Comparison of ENCODE assay signal across 11 mouse cellular contexts in genomic region chr15:12284794-12285534, GRCm38 (mm10). TPM values are rescaled to one million over a fixed set of nuclear protein-coding genes. Genes with fewer than 3 reads are reported as not detected.
DNase-seq lines count a peak whose midpoint lies in the region; ATAC-seq and TF ChIP-seq lines count a peak whose summit lies in the region.
"Had no signal": no experiment of that assay in that cellular context is flagged by ENCODE, and none has a peak within 500 bp of the region (broad histone marks: within the 10 kb centered on the region; RNA-seq: fewer than 3 reads in every experiment).

No protein-coding gene starts in this region.

- ATAC-seq in embryonic facial prominence, embryonic 13.5 days (ENCODE audit: insufficient number of reproducible peaks, insufficient read depth, low FRiP score, low TSS enrichment, low read depth): peak; percentile 65
- no peak for ATAC-seq in limb, embryonic 12.5 days (ENCODE audit: insufficient number of reproducible peaks, insufficient read depth, low FRiP score, low TSS enrichment, low read depth)
- ATAC-seq in limb, embryonic 14.5 days (ENCODE audit: low FRiP score, low read depth): peak; percentile 63; the same call in 1 of the 2 replicates
- ATAC-seq in kidney, embryonic 16.5 days (ENCODE audit: low FRiP score, low TSS enrichment): no peak
- ATAC-seq: forebrain, embryonic 15.5 days had no signal

- peaks cover 4% of the 10 kb centered on the region; the same call in 1 of the 2 replicates for H3K4me1 ChIP-seq in embryonic facial prominence, embryonic 13.5 days
- H3K4me1 ChIP-seq in embryonic facial prominence, embryonic 10.5 days: no peaks in the 10 kb centered on the region
- H3K4me1 ChIP-seq in limb, embryonic 12.5 days (replicated peaks): no peaks in the 10 kb centered on the region
- no peaks in the 10 kb centered on the region for H3K4me1 ChIP-seq in limb, embryonic 10.5 days
- no peaks in the 10 kb centered on the region for H3K4me1 ChIP-seq in limb, embryonic 14.5 days (ENCODE audit: control insufficient read depth, insufficient read depth, low read length)
- no peaks in the 10 kb centered on the region for H3K4me1 ChIP-seq in kidney, embryonic 16.5 days (ENCODE audit: insufficient read depth, low read length)
- H3K4me1 ChIP-seq in forebrain, embryonic 10.5 days: no peaks in the 10 kb centered on the region
- H3K4me1 ChIP-seq: forebrain, embryonic 15.5 days; hindbrain, embryonic 15.5 days had no signal

- H3K4me2 ChIP-seq in embryonic facial prominence, embryonic 13.5 days: no peak overlapping the region
- no peak overlapping the region for H3K4me2 ChIP-seq in limb, embryonic 12.5 days
- H3K4me2 ChIP-seq in limb, embryonic 14.5 days (replicated peaks; ENCODE audit: low read depth, low read length, severe bottlenecking): no peak overlapping the region
- H3K4me2 ChIP-seq in kidney, embryonic 16.5 days (replicated peaks; ENCODE audit: low read depth, low read length): no peak overlapping the region
- H3K4me2 ChIP-seq: forebrain, embryonic 15.5 days; hindbrain, embryonic 15.5 days had no signal

- 71% methylated on average over 6 of the region's 6 CpGs for WGBS in embryonic facial prominence, embryonic 13.5 days
- 83% methylated on average over 6 of the region's 6 CpGs for WGBS in embryonic facial prominence, embryonic 10.5 days
- WGBS in limb, embryonic 12.5 days: 79% methylated on average over 6 of the region's 6 CpGs
- 85% methylated on average over 6 of the region's 6 CpGs for WGBS in limb, embryonic 10.5 days
- WGBS in limb, embryonic 14.5 days: 73% methylated on average over 6 of the region's 6 CpGs
- WGBS in kidney, embryonic 16.5 days: 79% methylated on average over 6 of the region's 6 CpGs
- WGBS in forebrain, embryonic 10.5 days: 87% methylated on average over 6 of the region's 6 CpGs

- H3K27me3 ChIP-seq in embryonic facial prominence, embryonic 13.5 days: no peaks in the 10 kb centered on the region
- H3K27me3 ChIP-seq in embryonic facial prominence, embryonic 10.5 days (replicated peaks; ENCODE audit: low read depth, poor library complexity, severe bottlenecking): no peaks in the 10 kb centered on the region
- no peaks in the 10 kb centered on the region for H3K27me3 ChIP-seq in limb, embryonic 12.5 days
- H3K27me3 ChIP-seq in limb, embryonic 10.5 days (ENCODE audit: low read depth, poor library complexity, severe bottlenecking): no peaks in the 10 kb centered on the region
- H3K27me3 ChIP-seq in limb, embryonic 14.5 days (ENCODE audit: control insufficient read depth, insufficient read depth, low read length): no peaks in the 10 kb centered on the region
- H3K27me3 ChIP-seq in kidney, embryonic 16.5 days (ENCODE audit: insufficient read depth, low read length): no peaks in the 10 kb centered on the region
- no peaks in the 10 kb centered on the region for H3K27me3 ChIP-seq in forebrain, embryonic 10.5 days (ENCODE audit: poor library complexity, severe bottlenecking)
- H3K27me3 ChIP-seq: forebrain, embryonic 15.5 days; hindbrain, embryonic 15.5 days had no signal

- no peak overlapping the region for H3K4me3 ChIP-seq in embryonic facial prominence, embryonic 13.5 days
- no peak overlapping the region for H3K4me3 ChIP-seq in embryonic facial prominence, embryonic 10.5 days
- no peak overlapping the region for H3K4me3 ChIP-seq in limb, embryonic 12.5 days (replicated peaks)
- H3K4me3 ChIP-seq in limb, embryonic 10.5 days: no peak overlapping the region
- no peak overlapping the region for H3K4me3 ChIP-seq in limb, embryonic 14.5 days (replicated peaks; ENCODE audit: low read length)
- H3K4me3 ChIP-seq in kidney, embryonic 16.5 days (ENCODE audit: low read length): no peak overlapping the region
- H3K4me3 ChIP-seq in forebrain, embryonic 10.5 days: no peak overlapping the region
- H3K4me3 ChIP-seq: forebrain, embryonic 15.5 days; hindbrain, embryonic 15.5 days had no signal

- peak overlapping the region; percentile 22; the same call in 1 of the 2 replicates for H3K27ac ChIP-seq in embryonic facial prominence, embryonic 13.5 days
- H3K27ac ChIP-seq in embryonic facial prominence, embryonic 10.5 days (replicated peaks): no peak overlapping the region
- H3K27ac ChIP-seq in limb, embryonic 12.5 days: 0 out of 2 replicates have a peak overlapping the region, but pooled peaks have one; percentile 50
- H3K27ac ChIP-seq in limb, embryonic 10.5 days: no peak overlapping the region
- peak overlapping the region; percentile 49 for H3K27ac ChIP-seq in limb, embryonic 14.5 days (replicated peaks; ENCODE audit: low read depth, low read length)
- H3K27ac ChIP-seq in kidney, embryonic 16.5 days (ENCODE audit: low read length): no peak overlapping the region
- no peak overlapping the region for H3K27ac ChIP-seq in forebrain, embryonic 10.5 days
- H3K27ac ChIP-seq: forebrain, embryonic 15.5 days; hindbrain, embryonic 15.5 days had no signal

- DNase-seq in embryonic facial prominence, embryonic 10.5 days (ENCODE audit: low spot score): no peak
- DNase-seq in limb, embryonic 10.5 days (ENCODE audit: low spot score): no peak
- DNase-seq in limb, embryonic 14.5 days (ENCODE audit: low spot score): no peak
- peak; percentile 45 for DNase-seq in thymus, postnatal 0 days (ENCODE audit: low spot score)
- no peak for DNase-seq in forebrain, embryonic 10.5 days (ENCODE audit: extremely low spot score, low spot score)
- DNase-seq: cerebellum, adult 2 months had no signal

- H3K36me3 ChIP-seq in embryonic facial prominence, embryonic 13.5 days: no peaks in the 10 kb centered on the region
- H3K36me3 ChIP-seq in embryonic facial prominence, embryonic 10.5 days (replicated peaks): no peaks in the 10 kb centered on the region
- no peaks in the 10 kb centered on the region for H3K36me3 ChIP-seq in limb, embryonic 12.5 days
- H3K36me3 ChIP-seq in limb, embryonic 10.5 days: no peaks in the 10 kb centered on the region
- H3K36me3 ChIP-seq in limb, embryonic 14.5 days (ENCODE audit: control insufficient read depth, insufficient read depth, low read length): no peaks in the 10 kb centered on the region
- no peaks in the 10 kb centered on the region for H3K36me3 ChIP-seq in kidney, embryonic 16.5 days (ENCODE audit: insufficient read depth, low read length)
- H3K36me3 ChIP-seq in forebrain, embryonic 10.5 days (replicated peaks): no peaks in the 10 kb centered on the region
- H3K36me3 ChIP-seq: forebrain, embryonic 15.5 days; hindbrain, embryonic 15.5 days had no signal

- TF ChIP-seq POLR2A in limb, embryonic 14.5 days (IDR thresholded peaks at IDR 0.05; ENCODE audit: borderline replicate concordance, extremely low read depth, insufficient read depth, insufficient read length): no peak

- no peak overlapping the region for H3K9ac ChIP-seq in embryonic facial prominence, embryonic 13.5 days
- no peak overlapping the region for H3K9ac ChIP-seq in limb, embryonic 12.5 days (replicated peaks)
- no peak overlapping the region for H3K9ac ChIP-seq in limb, embryonic 14.5 days (ENCODE audit: low read depth, low read length, severe bottlenecking)
- no peak overlapping the region for H3K9ac ChIP-seq in kidney, embryonic 16.5 days (replicated peaks; ENCODE audit: low read length)
- H3K9ac ChIP-seq: forebrain, embryonic 15.5 days; hindbrain, embryonic 15.5 days had no signal

- H3K9me3 ChIP-seq in embryonic facial prominence, embryonic 13.5 days: no peaks in the 10 kb centered on the region
- no peaks in the 10 kb centered on the region for H3K9me3 ChIP-seq in embryonic facial prominence, embryonic 10.5 days
- H3K9me3 ChIP-seq in limb, embryonic 12.5 days: no peaks in the 10 kb centered on the region
- no peaks in the 10 kb centered on the region for H3K9me3 ChIP-seq in limb, embryonic 10.5 days (replicated peaks)
- no peaks in the 10 kb centered on the region for H3K9me3 ChIP-seq in limb, embryonic 14.5 days (ENCODE audit: control insufficient read depth, low read length)
- no peaks in the 10 kb centered on the region for H3K9me3 ChIP-seq in kidney, embryonic 16.5 days (ENCODE audit: low read length)
- peaks cover 8% of the 10 kb centered on the region; the same call in 1 of the 2 replicates for H3K9me3 ChIP-seq in forebrain, embryonic 10.5 days
- H3K9me3 ChIP-seq: forebrain, embryonic 15.5 days; hindbrain, embryonic 15.5 days had no signal

RNA-seq across cellular contexts. Expression of gene Golph3, which starts 36.3 kb away (rescaled TPM):
- polyA plus RNA-seq in embryonic facial prominence, embryonic 13.5 days (2015; fragmentation: Nextera tagmentation; extraction: Ambion mirVana): 89.9 and 98.2 TPM in 2 replicates
- 61.0 and 61.5 TPM in 2 replicates for polyA plus RNA-seq in embryonic facial prominence, embryonic 10.5 days (2016; fragmentation: Nextera tagmentation; extraction: Ambion mirVana)
- 97.0 and 97.8 TPM in 2 replicates for polyA plus RNA-seq in limb, embryonic 12.5 days (2016; fragmentation: Nextera tagmentation; extraction: Ambion mirVana)
- 65.9 and 75.5 TPM in 2 replicates for polyA plus RNA-seq in limb, embryonic 10.5 days (2016; fragmentation: Nextera tagmentation; extraction: Ambion mirVana)
- polyA plus RNA-seq in limb, embryonic 14.5 days (2012; rRNA removed): 99.9 and 132 TPM in 2 replicates
- polyA plus RNA-seq in limb, embryonic 14.5 days (2014; fragmentation: Nextera tagmentation; extraction: Ambion mirVana): 112 and 115 TPM in 2 replicates
- 78.6 and 84.1 TPM in 2 replicates for polyA plus RNA-seq in thymus, postnatal 0 days (2015; fragmentation: Nextera tagmentation; extraction: Ambion mirVana)
- polyA plus RNA-seq in kidney, embryonic 16.5 days (2015; fragmentation: Nextera tagmentation; extraction: Ambion mirVana): 81.5 and 84.7 TPM in 2 replicates
- 67.3 and 68.7 TPM in 2 replicates for polyA plus RNA-seq in forebrain, embryonic 10.5 days (2016; fragmentation: Nextera tagmentation; extraction: Ambion mirVana)

RNA-seq across cellular contexts. Expression of gene 1810049J17Rik, which starts 36.7 kb away (rescaled TPM):
- not detected in 2 replicates for polyA plus RNA-seq in embryonic facial prominence, embryonic 13.5 days (2015; fragmentation: Nextera tagmentation; extraction: Ambion mirVana)
- polyA plus RNA-seq in embryonic facial prominence, embryonic 10.5 days (2016; fragmentation: Nextera tagmentation; extraction: Ambion mirVana): not detected in 2 replicates
- polyA plus RNA-seq in limb, embryonic 12.5 days (2016; fragmentation: Nextera tagmentation; extraction: Ambion mirVana): 0.94 TPM in 1 of 2 replicates, not detected in the other
- polyA plus RNA-seq in limb, embryonic 10.5 days (2016; fragmentation: Nextera tagmentation; extraction: Ambion mirVana): 0.68 and 1.4 TPM in 2 replicates
- not detected in 2 replicates for polyA plus RNA-seq in limb, embryonic 14.5 days (2012; rRNA removed)
- 0.62 and 2.1 TPM in 2 replicates for polyA plus RNA-seq in limb, embryonic 14.5 days (2014; fragmentation: Nextera tagmentation; extraction: Ambion mirVana)
- polyA plus RNA-seq in thymus, postnatal 0 days (2015; fragmentation: Nextera tagmentation; extraction: Ambion mirVana): 1.6 and 2.0 TPM in 2 replicates
- 0.71 and 0.72 TPM in 2 replicates for polyA plus RNA-seq in kidney, embryonic 16.5 days (2015; fragmentation: Nextera tagmentation; extraction: Ambion mirVana)
- 1.4 TPM in 1 of 2 replicates, not detected in the other for polyA plus RNA-seq in forebrain, embryonic 10.5 days (2016; fragmentation: Nextera tagmentation; extraction: Ambion mirVana)
- polyA plus RNA-seq: cerebellum, adult 2 months had no signal

Comparison
In these comparisons a context has a peak if more than half of its experiments do, and no peak if none do; other contexts are left out.
1. ATAC-seq: peak in embryonic facial prominence, embryonic 13.5 days (single experiment) and limb, embryonic 14.5 days (single experiment); none in limb, embryonic 12.5 days (single experiment) and kidney, embryonic 16.5 days (single experiment).
2. H3K27ac ChIP-seq: peak in embryonic facial prominence, embryonic 13.5 days (single experiment), limb, embryonic 12.5 days (single experiment) and limb, embryonic 14.5 days (single experiment); none in embryonic facial prominence, embryonic 10.5 days (single experiment), limb, embryonic 10.5 days (single experiment), kidney, embryonic 16.5 days (single experiment) and forebrain, embryonic 10.5 days (single experiment).